Mouse (Mus musculus): Measurements from ENCODE around the gene Them5. TPM values are rescaled to one million over a fixed set of nuclear protein-coding genes. Genes with fewer than 3 reads are reported as not detected.

The Them5 gene
- polyA plus RNA-seq, 1 experiment from 2014 or later, result not detected

DNA sequence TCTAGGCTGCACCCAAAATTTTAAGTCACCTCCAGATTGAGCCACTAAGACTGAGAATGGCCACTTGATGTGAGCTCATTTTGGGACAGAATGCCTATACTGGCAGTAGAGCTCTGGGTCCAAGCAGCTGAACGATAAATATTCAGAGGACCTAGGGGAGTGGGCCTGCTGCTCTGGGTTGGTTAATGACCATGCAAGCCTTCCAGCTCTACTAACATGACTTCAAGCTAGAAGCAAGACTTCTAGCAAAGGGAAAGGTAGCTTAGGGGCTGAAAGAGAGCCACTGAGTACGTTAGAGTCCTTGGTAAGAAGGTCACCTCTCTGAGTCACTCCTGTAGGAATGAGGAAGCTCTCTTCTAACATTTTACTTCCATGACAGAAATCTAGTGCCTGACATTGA is 50.2 kb downstream of the Them5 start:
- H3K9me3 ChIP-seq (replicated peaks; ENCODE audit: control insufficient read depth, low read length), result no peaks in the 10 kb centered on the region
- no peaks in the 10 kb centered on the region for H3K36me3 ChIP-seq (replicated peaks; ENCODE audit: control insufficient read depth, insufficient read depth, low read depth, low read length)
- WGBS, result 74% methylated on average over 2 of the region's 2 CpGs
- H3K4me1 ChIP-seq (ENCODE audit: control insufficient read depth, insufficient read depth, low read length), result no peaks in the 10 kb centered on the region
- no peak overlapping the region for H3K4me3 ChIP-seq (ENCODE audit: low read depth, low read length)
- no peak overlapping the region for H3K27ac ChIP-seq (replicated peaks; ENCODE audit: low read depth, low read length)
- no peak overlapping the region for H3K4me2 ChIP-seq (ENCODE audit: low read depth, low read length)
- DNase-seq (ENCODE audit: low spot score) (no peak), ATAC-seq (replicated peaks; ENCODE audit: insufficient number of reproducible peaks, low FRiP score, low TSS enrichment, low read depth) (no peak)
- no peaks in the 10 kb centered on the region for H3K27me3 ChIP-seq (ENCODE audit: control insufficient read depth, insufficient read depth, low read length)
- no peak overlapping the region for H3K9ac ChIP-seq (replicated peaks; ENCODE audit: low read length)

GRCm38 (mm10) chr3:94393049-94393448 is 51.1 kb downstream of the Them5 start:
- WGBS, result 68% methylated on average over 4 of the region's 4 CpGs
- no peak overlapping the region for H3K27ac ChIP-seq (replicated peaks; ENCODE audit: low read depth, low read length)
- H3K4me1 ChIP-seq (ENCODE audit: control insufficient read depth, insufficient read depth, low read length), result no peaks in the 10 kb centered on the region
- peaks cover 2% of the 10 kb centered on the region for H3K27me3 ChIP-seq (ENCODE audit: control insufficient read depth, insufficient read depth, low read length)
- no peak overlapping the region for H3K4me3 ChIP-seq (ENCODE audit: low read depth, low read length)
- H3K9me3 ChIP-seq (replicated peaks; ENCODE audit: control insufficient read depth, low read length), result no peaks in the 10 kb centered on the region
- no peaks in the 10 kb centered on the region for H3K36me3 ChIP-seq (replicated peaks; ENCODE audit: control insufficient read depth, insufficient read depth, low read depth, low read length)
- DNase-seq (ENCODE audit: low spot score) (no peak), ATAC-seq (replicated peaks; ENCODE audit: insufficient number of reproducible peaks, low FRiP score, low TSS enrichment, low read depth) (no peak)
- H3K4me2 ChIP-seq (ENCODE audit: low read depth, low read length), result no peak overlapping the region
- H3K9ac ChIP-seq (replicated peaks; ENCODE audit: low read length), result no peak overlapping the region

GRCm38 (mm10) chr3:94396336-94396735 is 54.4 kb downstream of the Them5 start:
- H3K36me3 ChIP-seq (replicated peaks; ENCODE audit: control insufficient read depth, insufficient read depth, low read depth, low read length), result no peaks in the 10 kb centered on the region
- H3K4me3 ChIP-seq (ENCODE audit: low read depth, low read length), result no peak overlapping the region
- no peak overlapping the region for H3K27ac ChIP-seq (replicated peaks; ENCODE audit: low read depth, low read length)
- no peaks in the 10 kb centered on the region for H3K4me1 ChIP-seq (ENCODE audit: control insufficient read depth, insufficient read depth, low read length)
- H3K9ac ChIP-seq (replicated peaks; ENCODE audit: low read length), result no peak overlapping the region
- DNase-seq (ENCODE audit: low spot score), result no peak
- ATAC-seq (replicated peaks; ENCODE audit: insufficient number of reproducible peaks, low FRiP score, low TSS enrichment, low read depth), result no peak
- peaks cover 4% of the 10 kb centered on the region for H3K27me3 ChIP-seq (ENCODE audit: control insufficient read depth, insufficient read depth, low read length)
- no peaks in the 10 kb centered on the region for H3K9me3 ChIP-seq (replicated peaks; ENCODE audit: control insufficient read depth, low read length)
- 69% methylated on average over 1 of the region's 1 CpGs for WGBS
- H3K4me2 ChIP-seq (ENCODE audit: low read depth, low read length), result no peak overlapping the region

DNA sequence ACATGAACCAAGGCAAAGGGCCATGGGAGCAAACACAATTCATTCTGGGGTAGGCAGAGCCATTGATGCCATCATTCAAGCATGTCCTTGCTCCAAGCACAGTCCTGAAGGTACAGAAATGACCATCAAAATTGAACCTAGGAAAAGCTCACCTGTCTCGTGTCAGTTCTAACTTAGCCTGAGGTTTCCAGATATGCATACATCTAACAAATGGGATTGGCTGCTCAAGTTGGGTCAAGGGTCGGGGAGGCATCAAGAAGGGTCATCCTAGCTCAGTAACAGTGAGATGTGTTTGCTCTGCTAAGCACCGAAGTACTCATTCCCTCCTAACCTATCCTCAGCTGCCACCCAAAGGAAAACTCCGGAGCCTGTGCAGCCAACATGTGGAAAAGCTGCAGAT is 55.0 kb downstream of the Them5 start:
- Histone ChIP-seq H3K9ac (replicated peaks; ENCODE audit: low read length) (no peak overlapping the region), H3K4me2 (ENCODE audit: low read depth, low read length) (no peak overlapping the region), H3K27ac (replicated peaks; ENCODE audit: low read depth, low read length) (no peak overlapping the region), H3K4me3 (ENCODE audit: low read depth, low read length) (no peak overlapping the region), H3K36me3 (replicated peaks; ENCODE audit: control insufficient read depth, insufficient read depth, low read depth, low read length) (no peaks in the 10 kb centered on the region), H3K27me3 (ENCODE audit: control insufficient read depth, insufficient read depth, low read length) (peaks cover 4% of the 10 kb centered on the region), H3K4me1 (ENCODE audit: control insufficient read depth, insufficient read depth, low read length) (no peaks in the 10 kb centered on the region), H3K9me3 (replicated peaks; ENCODE audit: control insufficient read depth, low read length) (no peaks in the 10 kb centered on the region)
- DNase-seq (ENCODE audit: low spot score), result no peak
- ATAC-seq (replicated peaks; ENCODE audit: insufficient number of reproducible peaks, low FRiP score, low TSS enrichment, low read depth), result no peak
- WGBS, result 82% methylated on average over 4 of the region's 4 CpGs

Other genes starting within 250 kb of the Them5 start
- gene Gm10696, start 163.9 kb upstream of the Them5 start, polyA plus RNA-seq (2014; fragmentation: Nextera tagmentation; extraction: Ambion mirVana), result not detected in 2 replicates
- not detected in 2 replicates for gene Gm5286, start 145.4 kb upstream of the Them5 start, polyA plus RNA-seq (2014; fragmentation: Nextera tagmentation; extraction: Ambion mirVana)
- not detected in 2 replicates for gene Gm4778, start 78.1 kb upstream of the Them5 start, polyA plus RNA-seq (2014; fragmentation: Nextera tagmentation; extraction: Ambion mirVana)
- gene Them4, start 32.0 kb upstream of the Them5 start, polyA plus RNA-seq (2014; fragmentation: Nextera tagmentation; extraction: Ambion mirVana), result 9.6 and 13.3 TPM in 2 replicates
- 0.88 and 0.89 TPM in 2 replicates for gene C2cd4d, start 20.3 kb downstream of the Them5 start, polyA plus RNA-seq (2014; fragmentation: Nextera tagmentation; extraction: Ambion mirVana)
- gene Rorc, start 30.7 kb downstream of the Them5 start, polyA plus RNA-seq (2014; fragmentation: Nextera tagmentation; extraction: Ambion mirVana), result 0.22 and 0.38 TPM in 2 replicates
- 0.06 and 0.13 TPM in 2 replicates for gene Lingo4, start 56.4 kb downstream of the Them5 start, polyA plus RNA-seq (2014; fragmentation: Nextera tagmentation; extraction: Ambion mirVana)
- 16.1 and 19.8 TPM in 2 replicates for gene Tdrkh, start 71.2 kb downstream of the Them5 start, polyA plus RNA-seq (2014; fragmentation: Nextera tagmentation; extraction: Ambion mirVana)
- gene Mrpl9, start 101.2 kb downstream of the Them5 start, polyA plus RNA-seq (2014; fragmentation: Nextera tagmentation; extraction: Ambion mirVana), result 63.8 and 66.0 TPM in 2 replicates
- 0.14 TPM in 1 of 2 replicates, not detected in the other for gene Oaz3, start 101.8 kb downstream of the Them5 start, polyA plus RNA-seq (2014; fragmentation: Nextera tagmentation; extraction: Ambion mirVana)
- 29.2 and 32.8 TPM in 2 replicates for gene Celf3, start 136.2 kb downstream of the Them5 start, polyA plus RNA-seq (2014; fragmentation: Nextera tagmentation; extraction: Ambion mirVana)
- gene Riiad1, start 138.2 kb downstream of the Them5 start, polyA plus RNA-seq (2014; fragmentation: Nextera tagmentation; extraction: Ambion mirVana), result 3.0 and 3.4 TPM in 2 replicates
- 39.3 and 41.6 TPM in 2 replicates for gene Snx27, start 240.6 kb downstream of the Them5 start, polyA plus RNA-seq (2014; fragmentation: Nextera tagmentation; extraction: Ambion mirVana)

Data from embryonic facial prominence, embryonic 11.5 days (tissue).